Mouse (Mus musculus): ENCODE data around the gene Tsc22d4.

- no peak for TF ChIP-seq GATA1 (IDR thresholded peaks at IDR 0.05; ENCODE audit: borderline replicate concordance, low read length)
- no peak for TF ChIP-seq FLI1 (IDR thresholded peaks at IDR 0.05; ENCODE audit: low read length)
These were observed 19.2 kb downstream of the Tsc22d4 start for GRCm38 (mm10) chr5:137764609-137765340.
